Mouse (Mus musculus): ENCODE results near the gene Eif4ebp2. TPM values are rescaled to one million over a fixed set of nuclear protein-coding genes. Genes with fewer than 3 reads are reported as not detected.

Gene Eif4ebp2
- polyA plus RNA-seq (2012; rRNA removed), result 25.6 and 27.6 TPM in 2 replicates

DNA sequence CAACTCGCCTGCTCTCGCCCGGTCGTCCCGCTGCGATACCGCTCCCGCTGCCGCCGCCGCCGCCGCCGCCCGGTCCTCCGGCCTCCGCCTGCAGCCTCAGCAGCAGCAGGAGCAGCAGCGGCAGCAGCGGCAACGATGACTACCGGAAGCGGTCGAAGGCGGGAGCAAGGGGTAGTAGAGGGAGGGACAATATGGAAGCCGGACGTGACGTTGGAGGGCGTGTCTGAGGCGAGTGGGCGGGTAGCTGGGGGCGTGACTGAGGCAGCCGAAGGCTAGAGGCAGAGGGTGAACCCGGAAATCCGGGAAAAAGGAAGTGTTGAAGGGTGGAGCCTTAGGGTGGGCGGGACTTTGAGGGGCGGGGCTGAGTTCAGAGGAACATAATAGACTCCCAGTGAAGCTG is at the start of gene Eif4ebp2:
Gene Eif4ebp2, minus strand, starts transcription at position 17 of the 400 bp plus-strand sequence.
- Histone ChIP-seq H3K4me3 (ENCODE audit: insufficient read depth, low read length) (peak within 1 kb of the TSS; percentile 79), H3K4me1 (ENCODE audit: control insufficient read depth, insufficient read depth, low read length) (peaks cover 9% of the 10 kb centered on the region), H3K27ac (ENCODE audit: insufficient read depth, low read length) (peak within 1 kb of the TSS; percentile 20; the same call in 1 of the 2 replicates)
- TF ChIP-seq POLR2A (IDR thresholded peaks at IDR 0.05; ENCODE audit: extremely low read depth, insufficient read depth, low read length) (peak; percentile 95), CTCF (IDR thresholded peaks at IDR 0.05; ENCODE audit: extremely low read depth, insufficient read depth, low read length) (no peak)

DNA sequence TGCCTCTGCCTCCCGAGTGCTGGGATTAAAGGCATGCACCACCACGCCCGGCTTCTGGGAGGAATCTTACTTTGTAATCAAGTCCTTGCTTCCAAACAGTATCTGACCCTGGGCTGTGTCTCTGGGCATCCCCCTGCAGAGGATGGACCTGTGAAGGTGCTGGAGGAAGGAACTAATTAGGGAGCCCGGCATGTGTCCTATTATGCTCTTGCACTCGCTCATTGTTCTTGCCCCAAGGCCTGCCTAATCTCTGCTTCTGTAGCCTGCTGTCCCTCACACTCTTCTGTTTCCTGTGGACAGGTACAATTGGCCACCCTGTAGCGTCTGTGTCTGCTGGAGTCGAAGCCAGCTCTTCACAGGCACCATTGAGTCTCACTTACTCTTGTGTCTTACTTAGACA is 48.3 kb upstream of the Eif4ebp2 start:
- no peak overlapping the region for H3K27ac ChIP-seq (ENCODE audit: insufficient read depth, low read length)
- TF ChIP-seq POLR2A (IDR thresholded peaks at IDR 0.05; ENCODE audit: extremely low read depth, insufficient read depth, low read length), result no peak
- TF ChIP-seq CTCF (IDR thresholded peaks at IDR 0.05; ENCODE audit: extremely low read depth, insufficient read depth, low read length), result no peak
- no peak overlapping the region for H3K4me3 ChIP-seq (ENCODE audit: insufficient read depth, low read length)
- H3K4me1 ChIP-seq (ENCODE audit: control insufficient read depth, insufficient read depth, low read length), result no peaks in the 10 kb centered on the region

DNA sequence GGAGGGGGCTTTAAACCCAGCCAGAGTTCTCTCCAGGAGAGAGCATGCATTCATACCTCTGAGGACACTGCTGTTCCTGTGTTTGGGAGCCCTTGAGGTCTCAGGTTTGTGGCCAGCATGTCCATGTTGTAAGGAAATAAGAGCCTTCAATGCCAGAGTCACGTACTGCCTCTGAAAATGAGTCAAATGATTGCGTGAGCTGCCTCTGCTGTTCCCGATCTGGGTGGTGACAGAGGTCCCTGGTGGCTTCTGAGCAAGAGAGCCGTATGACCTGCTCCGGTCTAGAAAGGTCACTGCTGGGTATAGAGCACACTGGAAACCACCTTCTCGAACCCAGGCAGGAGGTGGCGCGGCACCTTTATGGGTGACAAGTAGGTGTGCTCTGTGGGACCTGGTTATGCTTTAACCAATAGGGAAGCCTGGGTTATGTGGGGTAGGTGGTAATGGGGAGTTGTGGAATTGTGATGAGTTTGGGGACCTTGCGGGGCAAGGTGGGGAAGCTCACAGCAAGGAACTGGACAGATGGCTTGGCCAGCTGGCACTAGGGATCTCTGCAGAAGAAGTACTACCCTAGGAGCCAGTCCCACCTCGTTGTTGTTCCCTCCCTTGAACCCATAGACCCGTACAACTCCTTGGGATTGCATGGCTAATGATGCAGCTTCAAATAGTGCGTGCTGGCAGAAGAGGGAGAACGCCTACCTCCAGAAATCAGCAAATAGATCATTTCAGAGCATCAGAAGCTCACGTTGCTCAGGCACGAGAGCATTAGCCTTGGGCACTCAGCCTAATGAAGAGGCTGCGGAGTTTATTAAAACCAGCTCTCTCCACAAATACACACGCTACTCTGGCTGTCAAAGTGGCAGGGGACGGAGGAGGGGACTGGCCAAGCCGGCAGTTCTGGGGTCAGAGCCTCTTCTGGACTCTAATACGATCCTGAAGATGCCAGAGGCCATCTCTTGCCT is 47.3 kb upstream of the Eif4ebp2 start:
- TF ChIP-seq POLR2A (IDR thresholded peaks at IDR 0.05; ENCODE audit: extremely low read depth, insufficient read depth, low read length) (no peak), CTCF (IDR thresholded peaks at IDR 0.05; ENCODE audit: extremely low read depth, insufficient read depth, low read length) (no peak)
- Histone ChIP-seq H3K27ac (ENCODE audit: insufficient read depth, low read length) (no peak overlapping the region), H3K4me1 (ENCODE audit: control insufficient read depth, insufficient read depth, low read length) (no peaks in the 10 kb centered on the region), H3K4me3 (ENCODE audit: insufficient read depth, low read length) (no peak overlapping the region)

DNA sequence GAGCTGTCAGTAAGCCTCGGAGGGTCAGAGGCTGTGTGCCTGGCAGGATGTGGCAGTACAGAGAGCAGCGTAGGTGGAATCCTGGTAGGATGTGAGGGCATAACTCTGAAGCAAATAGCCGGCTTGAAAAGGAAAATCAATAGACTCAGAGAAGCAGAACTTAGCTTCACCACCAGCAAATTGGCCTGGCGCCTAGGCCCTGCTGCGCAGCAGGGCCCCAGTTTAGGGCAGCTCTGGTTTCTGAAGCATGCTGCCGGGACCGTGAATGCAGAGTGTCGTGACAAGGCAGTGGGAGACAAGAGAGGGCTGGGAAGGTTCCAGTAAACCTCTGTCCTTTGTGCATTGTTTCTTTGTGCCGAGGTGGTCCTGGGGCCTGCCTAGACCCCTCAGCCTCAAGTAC is 43.8 kb upstream of the Eif4ebp2 start:
- TF ChIP-seq CTCF (IDR thresholded peaks at IDR 0.05; ENCODE audit: extremely low read depth, insufficient read depth, low read length), result no peak
- no peak for TF ChIP-seq POLR2A (IDR thresholded peaks at IDR 0.05; ENCODE audit: extremely low read depth, insufficient read depth, low read length)
- Histone ChIP-seq H3K4me3 (ENCODE audit: insufficient read depth, low read length) (no peak overlapping the region), H3K4me1 (ENCODE audit: control insufficient read depth, insufficient read depth, low read length) (no peaks in the 10 kb centered on the region), H3K27ac (ENCODE audit: insufficient read depth, low read length) (no peak overlapping the region)

DNA sequence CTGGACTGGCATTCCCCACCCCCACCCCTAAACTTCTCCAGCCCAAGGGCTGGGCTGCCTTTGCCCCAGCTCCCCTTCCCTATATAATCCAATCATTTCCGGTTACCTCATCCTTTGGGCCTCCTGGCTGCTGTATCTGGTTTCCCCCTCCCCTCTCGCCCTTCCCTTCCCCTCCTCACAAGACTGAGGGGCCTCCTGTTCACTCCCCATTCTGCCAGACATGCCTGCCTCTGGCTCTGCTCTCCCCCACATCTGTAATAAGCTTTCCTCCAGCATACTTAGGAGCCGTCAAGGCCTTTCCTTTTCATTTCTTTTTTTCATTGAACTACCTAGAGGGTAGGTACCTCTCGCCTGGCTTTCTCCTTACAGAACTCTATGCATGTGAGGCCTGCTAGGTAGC is 43.0 kb upstream of the Eif4ebp2 start:
- Histone ChIP-seq H3K27ac (ENCODE audit: insufficient read depth, low read length) (no peak overlapping the region), H3K4me1 (ENCODE audit: control insufficient read depth, insufficient read depth, low read length) (no peaks in the 10 kb centered on the region), H3K4me3 (ENCODE audit: insufficient read depth, low read length) (no peak overlapping the region)
- TF ChIP-seq CTCF (IDR thresholded peaks at IDR 0.05; ENCODE audit: extremely low read depth, insufficient read depth, low read length) (no peak), POLR2A (IDR thresholded peaks at IDR 0.05; ENCODE audit: extremely low read depth, insufficient read depth, low read length) (no peak)

DNA sequence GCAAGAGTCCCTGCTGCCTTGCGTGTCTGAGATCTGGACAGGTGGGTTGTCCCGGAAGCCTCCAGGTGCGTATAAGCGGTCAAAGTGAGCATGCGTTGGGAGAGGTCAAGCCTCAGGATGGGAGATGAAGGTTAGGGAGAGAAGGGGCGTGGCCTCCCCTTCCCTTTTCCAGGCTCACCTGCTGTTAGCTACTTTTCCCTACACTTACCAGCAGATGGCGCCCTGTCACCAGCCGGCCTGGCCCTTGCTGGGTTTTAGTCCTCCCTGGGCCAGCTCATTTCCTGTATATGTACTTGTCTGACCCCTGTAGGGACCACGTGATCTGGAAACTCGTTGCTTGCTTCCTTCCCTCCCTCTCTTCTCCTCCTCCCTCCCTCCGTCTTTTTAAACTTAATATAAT is 39.6 kb upstream of the Eif4ebp2 start:
- Histone ChIP-seq H3K4me3 (ENCODE audit: insufficient read depth, low read length) (no peak overlapping the region), H3K4me1 (ENCODE audit: control insufficient read depth, insufficient read depth, low read length) (no peaks in the 10 kb centered on the region), H3K27ac (ENCODE audit: insufficient read depth, low read length) (no peak overlapping the region)
- TF ChIP-seq CTCF (IDR thresholded peaks at IDR 0.05; ENCODE audit: extremely low read depth, insufficient read depth, low read length) (peak; percentile 90), POLR2A (IDR thresholded peaks at IDR 0.05; ENCODE audit: extremely low read depth, insufficient read depth, low read length) (no peak)

DNA sequence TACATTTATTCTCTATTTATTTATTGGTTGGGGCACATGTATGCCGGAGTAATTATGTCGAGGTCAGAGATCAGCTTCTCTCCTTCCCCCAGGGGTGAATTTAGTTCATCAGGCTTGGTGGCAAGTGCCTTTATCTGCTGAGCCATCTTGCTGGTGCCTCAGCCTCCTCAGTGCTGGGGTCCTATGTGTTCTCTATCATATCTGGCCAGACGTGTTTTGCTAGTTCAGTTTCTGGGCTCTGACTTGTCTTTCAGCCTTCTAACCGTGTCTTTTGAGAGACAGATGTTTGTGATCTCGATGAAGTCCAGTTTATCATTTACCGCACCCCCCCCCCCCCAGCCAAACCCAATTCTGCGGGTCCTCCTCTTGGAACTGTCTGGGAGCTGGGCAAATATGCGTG is 39.1 kb upstream of the Eif4ebp2 start:
- H3K4me3 ChIP-seq (ENCODE audit: insufficient read depth, low read length), result no peak overlapping the region
- TF ChIP-seq CTCF (IDR thresholded peaks at IDR 0.05; ENCODE audit: extremely low read depth, insufficient read depth, low read length) (no peak), POLR2A (IDR thresholded peaks at IDR 0.05; ENCODE audit: extremely low read depth, insufficient read depth, low read length) (no peak)
- no peaks in the 10 kb centered on the region for H3K4me1 ChIP-seq (ENCODE audit: control insufficient read depth, insufficient read depth, low read length)
- no peak overlapping the region for H3K27ac ChIP-seq (ENCODE audit: insufficient read depth, low read length)

DNA sequence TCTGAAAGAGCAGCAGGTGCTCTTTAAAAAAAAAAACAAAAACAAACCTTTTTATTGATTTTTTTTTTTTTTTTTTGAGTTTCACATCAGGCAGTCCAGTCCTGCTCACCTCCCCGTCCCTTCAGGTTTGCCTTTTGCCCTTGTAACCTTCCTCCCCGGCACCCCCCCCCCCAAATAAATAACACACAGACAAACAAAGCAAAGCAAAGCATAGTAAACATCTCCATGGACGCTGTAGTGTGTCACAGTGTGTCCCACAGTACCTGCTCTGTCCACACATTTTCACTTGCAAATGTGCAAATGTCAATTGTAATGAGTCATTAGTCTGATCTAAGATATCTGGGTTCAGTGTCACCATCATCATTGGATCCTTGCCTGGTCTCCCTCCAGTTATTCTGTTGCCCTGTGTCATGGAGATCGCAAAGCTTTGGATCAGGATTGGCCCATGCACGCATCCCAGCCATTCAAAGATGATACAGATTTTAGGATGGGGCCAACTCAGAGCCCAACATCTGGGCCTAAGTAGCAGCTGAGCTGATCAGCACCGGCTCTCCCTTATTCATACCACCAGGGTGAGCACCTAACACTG is 36.2 kb upstream of the Eif4ebp2 start:
- Histone ChIP-seq H3K4me3 (ENCODE audit: insufficient read depth, low read length) (no peak overlapping the region), H3K27ac (ENCODE audit: insufficient read depth, low read length) (no peak overlapping the region), H3K4me1 (ENCODE audit: control insufficient read depth, insufficient read depth, low read length) (no peaks in the 10 kb centered on the region)
- TF ChIP-seq CTCF (IDR thresholded peaks at IDR 0.05; ENCODE audit: extremely low read depth, insufficient read depth, low read length) (no peak), POLR2A (IDR thresholded peaks at IDR 0.05; ENCODE audit: extremely low read depth, insufficient read depth, low read length) (no peak)

DNA sequence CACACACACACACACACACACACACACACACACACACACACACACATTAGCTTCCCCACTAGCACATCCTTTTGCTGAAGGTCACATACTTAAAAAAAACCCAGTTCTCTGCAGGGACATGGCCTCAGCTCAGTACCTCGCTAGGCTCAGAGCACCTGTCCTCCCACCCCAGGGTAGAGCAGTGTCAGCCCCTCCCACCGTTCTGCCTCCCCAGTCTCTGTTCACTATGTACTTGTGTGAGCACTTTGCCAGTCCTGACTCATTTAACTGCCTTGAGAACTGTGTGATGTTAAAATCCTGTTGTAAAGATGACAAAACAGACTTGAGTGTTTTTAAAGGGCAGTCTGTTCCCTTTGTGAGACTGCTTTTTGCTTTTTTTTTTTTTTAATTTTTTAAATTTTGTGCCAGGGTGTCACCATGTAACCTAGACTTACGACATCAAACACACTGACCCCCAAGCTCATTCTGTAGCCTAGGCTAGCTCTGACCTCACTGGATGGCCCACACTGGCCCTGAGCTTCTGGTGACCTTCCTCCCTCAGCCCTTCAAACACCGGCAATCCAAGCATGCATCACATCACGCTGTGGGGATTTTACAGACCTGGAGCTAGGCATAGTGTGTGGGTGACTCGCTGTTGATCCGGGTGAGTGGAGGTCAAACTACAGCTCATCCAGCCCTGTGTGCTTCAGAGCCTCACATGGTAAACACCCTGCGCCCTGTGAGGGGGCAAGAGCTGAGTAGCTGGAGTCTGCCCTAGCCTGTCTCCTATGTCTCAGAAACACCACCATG is 34.3 kb upstream of the Eif4ebp2 start:
- H3K4me3 ChIP-seq (ENCODE audit: insufficient read depth, low read length), result no peak overlapping the region
- H3K4me1 ChIP-seq (ENCODE audit: control insufficient read depth, insufficient read depth, low read length), result no peaks in the 10 kb centered on the region
- no peak overlapping the region for H3K27ac ChIP-seq (ENCODE audit: insufficient read depth, low read length)
- TF ChIP-seq POLR2A (IDR thresholded peaks at IDR 0.05; ENCODE audit: extremely low read depth, insufficient read depth, low read length), result no peak
- TF ChIP-seq CTCF (IDR thresholded peaks at IDR 0.05; ENCODE audit: extremely low read depth, insufficient read depth, low read length), result no peak
